Mouse (Mus musculus) liver, postnatal 0 days (tissue): Measurements from ENCODE around the gene Sgms1.

Experiments
- CTCF ChIP-seq: sonication (generic); IDR thresholded peaks from 2 replicates; pipeline ENCODE4 v1.5.1; 2016; ENCODE audit warnings: antibody characterized with exemption, low read depth
- EP300 ChIP-seq: IDR thresholded peaks from 2 replicates; pipeline ENCODE4 v1.6.1; 2016; ENCODE audit warnings: antibody characterized with exemption, low read depth, mild to moderate bottlenecking

DNA sequence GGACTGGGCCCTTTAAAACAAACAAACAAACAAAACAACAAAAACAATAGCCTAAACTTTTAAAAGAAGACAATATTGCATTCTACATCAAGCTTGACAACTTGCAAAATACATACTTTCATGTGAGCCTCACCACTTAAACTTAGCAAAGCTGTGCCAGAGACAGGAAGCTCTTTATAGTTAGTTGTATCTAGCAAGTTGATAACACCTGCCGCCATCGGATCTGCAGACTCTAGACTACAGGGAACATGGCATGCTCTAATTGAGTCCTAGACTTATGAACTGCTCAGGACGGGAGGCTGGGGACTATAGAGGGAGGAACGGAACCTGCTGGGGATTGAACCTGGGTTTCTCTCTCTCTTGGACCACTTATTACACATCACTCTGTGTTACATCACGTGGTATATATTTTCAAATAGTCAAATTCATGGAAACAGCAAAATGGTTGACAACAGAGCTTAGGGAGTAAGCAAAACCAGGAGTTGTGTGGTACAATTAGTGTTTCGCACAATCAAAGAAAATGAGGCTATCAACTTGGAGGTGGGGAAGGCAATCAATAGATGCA is 44.3 kb downstream of the Sgms1 start:
- TF ChIP-seq CTCF (no peak), EP300 (no peak)
